Mouse (Mus musculus) hindbrain, embryonic 16.5 days (tissue): ENCODE data around the gene Nap1l5. TPM values are rescaled to one million over a fixed set of nuclear protein-coding genes. Genes with fewer than 3 reads are reported as not detected.

Experiments used
- ATAC-seq: fragments of 200-750 bp; cut with Nextera tagmentation; 2 replicates; pipeline ENCODE4 v1.8.0; 2017; ENCODE audit warnings: moderate TSS enrichment, moderate library complexity
- H3K27ac ChIP-seq: fragments of 300-500 bp; sonication (generic); 2 replicates; pipeline ENCODE4 v1.5.1; 2014; ENCODE audit warnings: low read depth, mild to moderate bottlenecking, control low read depth, low read length, moderate library complexity
- H3K27me3 ChIP-seq: fragments of 300-500 bp; sonication (generic); replicated peaks from 2 replicates; pipeline ENCODE4 v1.6.1; 2014; ENCODE audit warnings: low read length; ENCODE audit not compliant: control insufficient read depth, insufficient read depth
- H3K36me3 ChIP-seq: fragments of 300-500 bp; sonication (generic); 2 replicates; pipeline ENCODE4 v1.6.1; 2014; ENCODE audit warnings: mild to moderate bottlenecking, low read length, moderate library complexity, mixed read lengths; ENCODE audit not compliant: control insufficient read depth, insufficient read depth
- H3K4me1 ChIP-seq: fragments of 300-500 bp; sonication (generic); 2 replicates; pipeline ENCODE4 v1.6.1; 2014; ENCODE audit warnings: low read depth, low read length; ENCODE audit not compliant: control insufficient read depth, insufficient read depth
- H3K4me2 ChIP-seq: fragments of 300-500 bp; sonication (generic); 2 replicates; pipeline ENCODE4 v1.6.1; 2014; ENCODE audit warnings: mild to moderate bottlenecking, low read length, control low read depth, moderate library complexity
- H3K4me3 ChIP-seq: fragments of 300-500 bp; sonication (generic); 2 replicates; pipeline ENCODE4 v1.5.1; 2014; ENCODE audit warnings: mild to moderate bottlenecking, low read length, control low read depth, moderate library complexity
- H3K9ac ChIP-seq: fragments of 300-500 bp; sonication (generic); 2 replicates; pipeline ENCODE4 v1.6.1; 2014; ENCODE audit warnings: low read depth, mild to moderate bottlenecking, control low read depth, low read length, moderate library complexity
- H3K9me3 ChIP-seq: fragments of 300-500 bp; sonication (generic); 2 replicates; pipeline ENCODE4 v1.6.1; 2014; ENCODE audit warnings: mild to moderate bottlenecking, low read length, moderate library complexity; ENCODE audit not compliant: control insufficient read depth
- WGBS: fragments of 180-500 bp; shearing (Covaris S2); extraction: QIAGEN DNeasy Blood & Tissue Kit; methylation state at CpG from one replicate; pipeline ENCODE4 v1.1.7; 2014; 5-methylcytosine and 5-hydroxymethylcytosine counted together
- polyA plus RNA-seq: library from polyadenylated mRNA; unstranded; fragments of >200 nt; fragmentation: Nextera tagmentation; extraction: Ambion mirVana; gene quantifications from 2 replicates; pipeline ENCODE4 v1.2.1, GENCODE M21; 2015

Gene Nap1l5
- polyA plus RNA-seq, 1 experiment from 2014 or later: 507 TPM

DNA sequence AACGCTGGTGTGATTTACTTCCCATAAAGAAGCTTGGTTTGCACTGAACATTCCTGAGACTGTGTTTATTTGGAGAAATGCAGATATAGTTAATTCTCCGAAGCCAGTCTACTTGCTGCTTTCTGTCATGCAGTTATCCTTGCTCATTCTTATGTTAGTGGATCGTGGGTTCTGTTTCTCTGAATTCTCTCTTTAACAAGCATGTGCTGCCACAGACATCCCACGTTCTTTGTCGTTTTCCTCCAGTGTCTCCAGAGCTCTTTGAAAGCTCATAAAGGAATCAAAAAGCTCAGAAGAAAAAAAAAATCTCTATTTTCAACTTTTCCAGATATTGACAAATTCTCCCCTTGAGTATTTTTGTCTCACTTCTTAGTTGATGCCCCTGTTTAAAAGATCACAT, 7.1 kb upstream of the Nap1l5 start:
- no peaks in the 10 kb centered on the region for H3K9me3 ChIP-seq
- H3K36me3 ChIP-seq: peaks cover 7% of the 10 kb centered on the region
- H3K9ac ChIP-seq: no peak overlapping the region
- H3K4me1 ChIP-seq: no peaks in the 10 kb centered on the region
- no peak overlapping the region for H3K27ac ChIP-seq
- ATAC-seq: no peak
- H3K4me2 ChIP-seq: no peak overlapping the region
- 77% methylated on average over 5 of the region's 5 CpGs for WGBS
- no peak overlapping the region for H3K4me3 ChIP-seq
- H3K27me3 ChIP-seq: no peaks in the 10 kb centered on the region

- peaks cover 7% of the 10 kb centered on the region for H3K36me3 ChIP-seq
- H3K4me2 ChIP-seq: no peak overlapping the region
- no peaks in the 10 kb centered on the region for H3K4me1 ChIP-seq
- ATAC-seq: no peak
- H3K4me3 ChIP-seq: no peak overlapping the region
- WGBS: 81% methylated on average over 3 of the region's 3 CpGs
- no peaks in the 10 kb centered on the region for H3K9me3 ChIP-seq
- no peak overlapping the region for H3K27ac ChIP-seq
- no peaks in the 10 kb centered on the region for H3K27me3 ChIP-seq
- no peak overlapping the region for H3K9ac ChIP-seq
Observed at GRCm38 (mm10) chr6:58913551-58913950, 6.7 kb upstream of the Nap1l5 start.

- Histone ChIP-seq H3K27ac (no peak overlapping the region), H3K4me3 (no peak overlapping the region), H3K27me3 (no peaks in the 10 kb centered on the region), H3K4me1 (no peaks in the 10 kb centered on the region), H3K4me2 (no peak overlapping the region), H3K9ac (no peak overlapping the region), H3K36me3 (peaks cover 8% of the 10 kb centered on the region), H3K9me3 (no peaks in the 10 kb centered on the region)
- ATAC-seq: no peak
- WGBS: 81% methylated on average over 5 of the region's 5 CpGs
Observed at GRCm38 (mm10) chr6:58912842-58913241, 6.0 kb upstream of the Nap1l5 start.

DNA sequence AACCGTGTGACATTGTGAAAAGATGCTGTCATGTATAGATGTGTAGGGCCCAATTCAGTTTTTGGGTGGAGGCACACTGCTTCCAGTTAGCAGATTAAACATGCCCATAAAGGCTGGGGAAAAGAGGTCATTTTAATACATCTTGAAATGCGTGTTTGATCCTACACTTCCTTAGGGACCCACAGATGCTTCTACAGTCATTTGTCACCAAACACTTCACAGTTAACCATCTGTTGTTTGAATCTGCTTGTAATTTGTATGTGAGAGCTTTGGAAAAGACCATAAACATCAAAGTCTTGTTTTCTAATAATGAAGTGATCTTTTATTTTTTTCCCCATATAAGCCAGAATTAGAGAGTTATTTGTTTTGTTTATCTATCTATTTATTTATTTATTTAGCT, 915 bp upstream of the Nap1l5 start:
- H3K4me2 ChIP-seq: peak overlapping the region; percentile 60
- H3K4me3 ChIP-seq: no peak overlapping the region
- H3K9ac ChIP-seq: no peak overlapping the region; the same call in 1 of the 2 replicates
- peaks cover 18% of the 10 kb centered on the region for H3K9me3 ChIP-seq
- H3K27me3 ChIP-seq: no peaks in the 10 kb centered on the region
- no peaks in the 10 kb centered on the region; the same call in 1 of the 2 replicates for H3K4me1 ChIP-seq
- peaks cover 15% of the 10 kb centered on the region for H3K36me3 ChIP-seq
- no peak for ATAC-seq
- 53% methylated on average over 2 of the region's 2 CpGs for WGBS
- peak overlapping the region; percentile 79 for H3K27ac ChIP-seq

GRCm38 (mm10) chr6:58907336-58907735, 460 bp upstream of the Nap1l5 start:
- H3K4me2 ChIP-seq: peak overlapping the region; percentile 60
- WGBS: 67% methylated on average over 8 of the region's 8 CpGs
- peak overlapping the region; percentile 46; the same call in 1 of the 2 replicates for H3K9ac ChIP-seq
- H3K27me3 ChIP-seq: no peaks in the 10 kb centered on the region
- H3K4me3 ChIP-seq: peak overlapping the region; percentile 55
- peaks cover 15% of the 10 kb centered on the region for H3K36me3 ChIP-seq
- peaks cover 18% of the 10 kb centered on the region for H3K9me3 ChIP-seq
- H3K4me1 ChIP-seq: no peaks in the 10 kb centered on the region; the same call in 1 of the 2 replicates
- ATAC-seq: no peak; the same call in 1 of the 2 replicates
- H3K27ac ChIP-seq: peak overlapping the region; percentile 79

- Histone ChIP-seq H3K4me2 (no peak overlapping the region), H3K27ac (no peak overlapping the region)
- ATAC-seq: no peak
Observed at GRCm38 (mm10) chr6:58904551-58904950, 2.3 kb downstream of the Nap1l5 start.

GRCm38 (mm10) chr6:58903171-58903570, 3.7 kb downstream of the Nap1l5 start:
- peak overlapping the region; percentile 57 for H3K27ac ChIP-seq
- H3K27me3 ChIP-seq: no peaks in the 10 kb centered on the region
- peak; percentile 81 for ATAC-seq
- peaks cover 18% of the 10 kb centered on the region for H3K9me3 ChIP-seq
- H3K4me2 ChIP-seq: peak overlapping the region; percentile 43
- H3K4me3 ChIP-seq: no peak overlapping the region
- no peaks in the 10 kb centered on the region; the same call in 1 of the 2 replicates for H3K4me1 ChIP-seq
- peaks cover 15% of the 10 kb centered on the region for H3K36me3 ChIP-seq
- peak overlapping the region; percentile 35; the same call in 1 of the 2 replicates for H3K9ac ChIP-seq
- 13% methylated on average over 8 of the region's 8 CpGs for WGBS

More at GRCm38 (mm10) chr6:58904551-58904950, 2.3 kb downstream of the Nap1l5 start:
- Histone ChIP-seq H3K9me3 (peaks cover 18% of the 10 kb centered on the region), H3K4me1 (no peaks in the 10 kb centered on the region; the same call in 1 of the 2 replicates), H3K36me3 (peaks cover 15% of the 10 kb centered on the region), H3K27me3 (no peaks in the 10 kb centered on the region), H3K9ac (no peak overlapping the region), H3K4me3 (no peak overlapping the region)
- WGBS: 43% methylated on average over 3 of the region's 3 CpGs

DNA sequence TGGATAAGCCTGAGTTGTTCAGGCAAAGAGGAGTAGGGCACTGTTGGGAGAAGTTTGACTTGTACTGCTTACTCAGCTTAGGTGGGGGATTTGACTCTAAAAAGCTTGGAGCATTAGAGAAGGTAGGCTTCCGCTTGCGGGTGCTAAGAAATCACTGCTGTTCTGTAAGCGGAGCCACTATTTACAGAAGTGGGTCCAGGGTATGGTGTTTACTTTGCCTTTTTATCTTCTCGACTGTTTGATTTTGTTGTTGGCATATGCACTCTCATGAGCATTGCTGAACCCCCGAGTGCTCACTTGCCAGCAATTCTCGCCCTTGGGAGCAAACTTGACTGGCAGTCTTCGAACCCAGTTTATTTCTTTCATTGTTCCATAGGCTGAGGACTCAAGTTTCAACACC, 6.3 kb downstream of the Nap1l5 start:
- Histone ChIP-seq H3K9me3 (no peaks in the 10 kb centered on the region), H3K36me3 (peaks cover 7% of the 10 kb centered on the region), H3K27me3 (no peaks in the 10 kb centered on the region), H3K4me2 (no peak overlapping the region), H3K4me3 (no peak overlapping the region), H3K4me1 (no peaks in the 10 kb centered on the region; the same call in 1 of the 2 replicates), H3K9ac (no peak overlapping the region), H3K27ac (no peak overlapping the region)
- ATAC-seq: no peak
- WGBS: 93% methylated on average over 7 of the region's 7 CpGs

DNA sequence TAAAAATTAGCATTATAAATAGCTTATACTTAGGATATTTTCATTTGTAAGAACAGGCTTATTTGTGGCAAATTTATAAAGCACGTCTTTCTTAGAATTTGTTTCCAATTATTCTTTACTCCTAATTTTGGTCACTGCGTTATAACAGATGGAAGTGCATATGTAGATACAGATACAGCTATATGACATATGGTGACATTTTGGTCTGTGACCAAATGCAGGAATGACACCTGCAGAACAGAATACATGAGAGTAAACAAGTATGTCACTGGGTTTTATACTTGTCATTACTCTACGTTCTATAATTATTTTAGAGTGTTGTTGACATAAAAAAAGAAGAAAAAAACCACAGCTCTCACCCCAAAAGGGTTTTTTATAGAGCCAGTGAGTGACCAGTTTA, 7.8 kb downstream of the Nap1l5 start:
- peaks cover 7% of the 10 kb centered on the region for H3K36me3 ChIP-seq
- H3K9me3 ChIP-seq: no peaks in the 10 kb centered on the region
- no peaks in the 10 kb centered on the region; the same call in 1 of the 2 replicates for H3K4me1 ChIP-seq
- no peak for ATAC-seq
- 89% methylated on average over 3 of the region's 3 CpGs for WGBS
- no peak overlapping the region for H3K9ac ChIP-seq
- no peak overlapping the region for H3K4me3 ChIP-seq
- H3K27ac ChIP-seq: no peak overlapping the region
- no peak overlapping the region for H3K4me2 ChIP-seq
- H3K27me3 ChIP-seq: no peaks in the 10 kb centered on the region
